Mouse (Mus musculus) liver, embryonic 15.5 days (tissue): ENCODE data around the gene Wapl. TPM values are rescaled to one million over a fixed set of nuclear protein-coding genes. Genes with fewer than 3 reads are reported as not detected.

Experiments used
- ATAC-seq: fragments of 200-750 bp; cut with Nextera tagmentation; 2 replicates; pipeline ENCODE4 v1.8.0; 2017; ENCODE audit warnings: moderate number of reproducible peaks, mild to moderate bottlenecking, moderate library complexity; ENCODE audit not compliant: insufficient read depth
- H3K27ac ChIP-seq: fragments of 300-500 bp; sonication (generic); replicated peaks from 2 replicates; pipeline ENCODE4 v1.5.1; 2015; ENCODE audit warnings: mild to moderate bottlenecking, inconsistent platforms
- H3K27me3 ChIP-seq: fragments of 300-500 bp; sonication (generic); 2 replicates; pipeline ENCODE4 v1.6.1; 2015; ENCODE audit warnings: mild to moderate bottlenecking, inconsistent platforms
- H3K36me3 ChIP-seq: fragments of 300-500 bp; sonication (generic); replicated peaks from 2 replicates; pipeline ENCODE4 v1.6.1; 2015; ENCODE audit warnings: moderate library complexity, mild to moderate bottlenecking, inconsistent platforms
- H3K4me1 ChIP-seq: fragments of 300-500 bp; sonication (generic); replicated peaks from 2 replicates; pipeline ENCODE4 v1.6.1; 2015; ENCODE audit warnings: inconsistent platforms
- H3K4me2 ChIP-seq: fragments of 300-500 bp; sonication (generic); 2 replicates; pipeline ENCODE4 v1.6.1; 2015; ENCODE audit warnings: moderate library complexity, mild to moderate bottlenecking, inconsistent platforms
- H3K4me3 ChIP-seq: fragments of 300-500 bp; sonication (generic); replicated peaks from 2 replicates; pipeline ENCODE4 v1.5.1; 2015; ENCODE audit warnings: mild to moderate bottlenecking, inconsistent platforms
- H3K9ac ChIP-seq: fragments of 300-500 bp; sonication (generic); 2 replicates; pipeline ENCODE4 v1.6.1; 2015; ENCODE audit warnings: moderate library complexity, mild to moderate bottlenecking, inconsistent platforms
- H3K9me3 ChIP-seq: fragments of 300-500 bp; sonication (generic); replicated peaks from 2 replicates; pipeline ENCODE4 v1.6.1; 2016; ENCODE audit warnings: inconsistent platforms
- WGBS: fragments of 180-500 bp; shearing (Covaris S2); methylation state at CpG from one replicate; pipeline ENCODE4 v1.1.7; 2015; ENCODE audit warnings: mixed read lengths; ENCODE audit not compliant: insufficient replicate concordance; 5-methylcytosine and 5-hydroxymethylcytosine counted together
- polyA plus RNA-seq: library from polyadenylated mRNA; unstranded; fragments of >200 nt; fragmentation: Nextera tagmentation; extraction: Ambion mirVana; gene quantifications from 2 replicates; pipeline ENCODE4 v1.2.1, GENCODE M21; 2015

The Wapl gene
- polyA plus RNA-seq, 1 experiment from 2014 or later: 22.9 TPM

GRCm38 (mm10) chr14:34773681-34774080 lies 100.0 kb downstream of the Wapl start:
- Histone ChIP-seq H3K27me3 (peaks cover 6% of the 10 kb centered on the region; the same call in 1 of the 2 replicates), H3K4me2 (no peak overlapping the region), H3K4me3 (no peak overlapping the region), H3K27ac (no peak overlapping the region), H3K36me3 (no peaks in the 10 kb centered on the region), H3K9ac (no peak overlapping the region), H3K9me3 (no peaks in the 10 kb centered on the region), H3K4me1 (peaks cover 17% of the 10 kb centered on the region)
- no peak for ATAC-seq
- WGBS: 44% methylated on average over 3 of the region's 3 CpGs

- ATAC-seq: no peak
- no peaks in the 10 kb centered on the region for H3K9me3 ChIP-seq
- H3K9ac ChIP-seq: no peak overlapping the region
- no peaks in the 10 kb centered on the region for H3K36me3 ChIP-seq
- WGBS: 65% methylated on average over 6 of the region's 6 CpGs
- H3K27me3 ChIP-seq: peaks cover 6% of the 10 kb centered on the region; the same call in 1 of the 2 replicates
- no peak overlapping the region for H3K4me2 ChIP-seq
- peaks cover 12% of the 10 kb centered on the region for H3K4me1 ChIP-seq
- H3K27ac ChIP-seq: no peak overlapping the region
- H3K4me3 ChIP-seq: no peak overlapping the region
Observed at GRCm38 (mm10) chr14:34774231-34774630, 100.5 kb downstream of the Wapl start.

GRCm38 (mm10) chr14:34776719-34777385 lies 103.1 kb downstream of the Wapl start:
- Histone ChIP-seq H3K27ac (no peak overlapping the region), H3K4me2 (no peak overlapping the region), H3K36me3 (no peaks in the 10 kb centered on the region), H3K9ac (no peak overlapping the region), H3K4me3 (no peak overlapping the region), H3K4me1 (no peaks in the 10 kb centered on the region), H3K9me3 (no peaks in the 10 kb centered on the region), H3K27me3 (no peaks in the 10 kb centered on the region)
- 74% methylated on average over 12 of the region's 12 CpGs for WGBS
- ATAC-seq: no peak

- no peaks in the 10 kb centered on the region for H3K36me3 ChIP-seq
- H3K4me2 ChIP-seq: no peak overlapping the region
- no peak overlapping the region for H3K4me3 ChIP-seq
- no peak overlapping the region for H3K9ac ChIP-seq
- WGBS: 14% methylated on average over 10 of the region's 10 CpGs
- H3K27me3 ChIP-seq: no peaks in the 10 kb centered on the region
- ATAC-seq: no peak
- H3K27ac ChIP-seq: no peak overlapping the region
- no peaks in the 10 kb centered on the region for H3K9me3 ChIP-seq
- no peaks in the 10 kb centered on the region for H3K4me1 ChIP-seq
Observed at GRCm38 (mm10) chr14:34777810-34778209, 104.1 kb downstream of the Wapl start.

- no peak overlapping the region for H3K4me3 ChIP-seq
- ATAC-seq: no peak
- no peak overlapping the region for H3K9ac ChIP-seq
- no peak overlapping the region for H3K4me2 ChIP-seq
- no peaks in the 10 kb centered on the region for H3K36me3 ChIP-seq
- H3K27ac ChIP-seq: no peak overlapping the region
- H3K27me3 ChIP-seq: no peaks in the 10 kb centered on the region
- H3K4me1 ChIP-seq: no peaks in the 10 kb centered on the region
- H3K9me3 ChIP-seq: no peaks in the 10 kb centered on the region
- 62% methylated on average over 7 of the region's 7 CpGs for WGBS
Observed at GRCm38 (mm10) chr14:34778760-34779159, 105.0 kb downstream of the Wapl start.

GRCm38 (mm10) chr14:34793406-34794037 lies 119.8 kb downstream of the Wapl start:
- 40% methylated on average over 1 of the region's 1 CpGs for WGBS
- H3K9ac ChIP-seq: no peak overlapping the region
- ATAC-seq: no peak

More at GRCm38 (mm10) chr14:34793406-34794037, 119.8 kb downstream of the Wapl start:
- H3K4me3 ChIP-seq: no peak overlapping the region
- H3K4me2 ChIP-seq: no peak overlapping the region
- no peaks in the 10 kb centered on the region for H3K27me3 ChIP-seq
- no peak overlapping the region for H3K27ac ChIP-seq
- no peaks in the 10 kb centered on the region for H3K4me1 ChIP-seq
- H3K36me3 ChIP-seq: no peaks in the 10 kb centered on the region
- H3K9me3 ChIP-seq: no peaks in the 10 kb centered on the region

Other genes with a start within 250 kb of the Wapl start
- gene Bmpr1a, start 170.6 kb upstream of the Wapl start, polyA plus RNA-seq: 4.0 and 5.3 TPM in 2 replicates
- not detected in 2 replicates for gene 9230112D13Rik, start 151.1 kb upstream of the Wapl start, polyA plus RNA-seq
- gene Ldb3, start 85.2 kb upstream of the Wapl start, polyA plus RNA-seq: 3.2 and 4.2 TPM in 2 replicates
- not detected in 2 replicates for gene Opn4, start 73.8 kb upstream of the Wapl start, polyA plus RNA-seq
- gene Grid1, start 146.2 kb downstream of the Wapl start, polyA plus RNA-seq: 0.10 and 0.20 TPM in 2 replicates